Mouse (Mus musculus) myocyte (in vitro differentiated cells): Measurements from ENCODE around the gene Slc25a28. TPM values are rescaled to one million over a fixed set of nuclear protein-coding genes. Genes with fewer than 3 reads are reported as not detected.

Experiments
- H3K27me3 ChIP-seq: one replicate; pipeline ENCODE4 v1.6.1; 2011; ENCODE audit not compliant: control insufficient read depth, insufficient read depth, insufficient read length
- H3K36me3 ChIP-seq: one replicate; pipeline ENCODE4 v1.6.1; 2011; ENCODE audit not compliant: control insufficient read depth, insufficient read depth
- H3K4me2 ChIP-seq: one replicate; pipeline ENCODE4 v1.6.1; 2011; ENCODE audit warnings: low read depth, control low read depth
- H3K4me3 ChIP-seq: one replicate; pipeline ENCODE4 v1.5.1; 2011; ENCODE audit warnings: mild to moderate bottlenecking, control low read depth, moderate library complexity
- H3K79me2 ChIP-seq: one replicate; pipeline ENCODE4 v1.6.1; 2011; ENCODE audit not compliant: control insufficient read depth, insufficient read depth
- H3ac ChIP-seq: one replicate; pipeline ENCODE4 v1.6.1; 2011; ENCODE audit not compliant: control insufficient read depth, insufficient read length
- CEBPB ChIP-seq: IDR thresholded peaks from 2 replicates; pipeline ENCODE4 v1.6.1; 2011; ENCODE audit warnings: mild to moderate bottlenecking, moderate library complexity; ENCODE audit not compliant: poor library complexity, insufficient read depth, severe bottlenecking
- E2F4 ChIP-seq: IDR thresholded peaks from one replicate; pipeline ENCODE4 v1.6.1; 2011; ENCODE audit warnings: mild to moderate bottlenecking, control low read depth, moderate library complexity; ENCODE audit not compliant: insufficient read depth
- MAX ChIP-seq: IDR thresholded peaks from one replicate; pipeline ENCODE4 v1.6.1; 2011; ENCODE audit warnings: low read depth, mild to moderate bottlenecking, control low read depth
- MYOD1 ChIP-seq, 3 experiments: IDR thresholded peaks; one replicate each; pipeline ENCODE4 v1.6.1; 2011; ENCODE audit warnings: control low read depth in 2 of 3, low read depth in 2 of 3, mild to moderate bottlenecking in 2 of 3, moderate library complexity in 1 of 3; ENCODE audit not compliant: insufficient read length in 2 of 3, control insufficient read depth in 1 of 3
- MYOG ChIP-seq, 3 experiments: IDR thresholded peaks; one replicate each; pipeline ENCODE4 v1.6.1; 2011; ENCODE audit warnings: control low read depth in 2 of 3, low read depth in 2 of 3, mild to moderate bottlenecking in 2 of 3; ENCODE audit not compliant: insufficient read length in 2 of 3, control insufficient read depth in 1 of 3, insufficient read depth in 1 of 3
- POLR2A ChIP-seq: IDR thresholded peaks from one replicate; pipeline ENCODE4 v1.6.1; 2011; ENCODE audit warnings: low read depth, mild to moderate bottlenecking, control low read depth, moderate library complexity; ENCODE audit not compliant: insufficient read length
- POLR2AphosphoS2 ChIP-seq: IDR thresholded peaks from one replicate; pipeline ENCODE4 v1.6.1; 2011; ENCODE audit warnings: low read depth, control low read depth; ENCODE audit not compliant: insufficient read length
- REST ChIP-seq: IDR thresholded peaks from one replicate; pipeline ENCODE4 v1.6.1; 2011; ENCODE audit warnings: mild to moderate bottlenecking, control low read depth, moderate library complexity; ENCODE audit not compliant: insufficient read depth, insufficient read length
- SRF ChIP-seq: IDR thresholded peaks from one replicate; pipeline ENCODE4 v1.6.1; 2011; ENCODE audit warnings: low read depth; ENCODE audit not compliant: control insufficient read depth, insufficient read length
- TCF12 ChIP-seq: IDR thresholded peaks from one replicate; pipeline ENCODE4 v1.6.1; 2011; ENCODE audit warnings: mild to moderate bottlenecking, control low read depth; ENCODE audit not compliant: poor library complexity, insufficient read depth, severe bottlenecking
- TCF3 ChIP-seq: IDR thresholded peaks from one replicate; pipeline ENCODE4 v1.6.1; 2011; ENCODE audit warnings: low read depth, control low read depth; ENCODE audit not compliant: insufficient read length
- USF1 ChIP-seq: IDR thresholded peaks from one replicate; pipeline ENCODE4 v1.6.1; 2011; ENCODE audit warnings: low read depth, mild to moderate bottlenecking, control low read depth, moderate library complexity
- polyA plus RNA-seq: library from polyadenylated mRNA; unstranded; fragments of >200 nt; fragmentation: generic; extraction: Trizol; gene quantifications from one replicate; pipeline ENCODE4 v1.2.1, GENCODE M21; 2012; ENCODE audit warnings: missing spikeins

Gene Slc25a28
- polyA plus RNA-seq, 1 experiment, result 25.5 TPM

GRCm38 (mm10) chr19:43623913-43624312 is 50.8 kb downstream of the Slc25a28 start:
- H3K27me3 ChIP-seq, result peaks cover 16% of the 10 kb centered on the region
- H3K4me2 ChIP-seq, result no peak overlapping the region
- TF ChIP-seq POLR2AphosphoS2, result no peak
- TF ChIP-seq TCF3, result no peak
- no peak for TF ChIP-seq TCF12
- peak in 1 of 3 experiments; percentile 56 for TF ChIP-seq MYOD1 (IDR thresholded peaks at IDR 0.05; ENCODE audit: control insufficient read depth in 1 of 3, insufficient read length in 2 of 3, low read depth in 2 of 3)
- TF ChIP-seq MYOG (IDR thresholded peaks at IDR 0.05; ENCODE audit: control insufficient read depth in 1 of 3, insufficient read depth in 1 of 3, insufficient read length in 2 of 3, low read depth in 2 of 3), result peak in 1 of 3 experiments; percentile 63
- no peak for TF ChIP-seq POLR2A
- H3ac ChIP-seq, result no peak overlapping the region
- H3K4me3 ChIP-seq, result no peak overlapping the region
- no peaks in the 10 kb centered on the region for H3K36me3 ChIP-seq
- no peaks in the 10 kb centered on the region for H3K79me2 ChIP-seq

DNA sequence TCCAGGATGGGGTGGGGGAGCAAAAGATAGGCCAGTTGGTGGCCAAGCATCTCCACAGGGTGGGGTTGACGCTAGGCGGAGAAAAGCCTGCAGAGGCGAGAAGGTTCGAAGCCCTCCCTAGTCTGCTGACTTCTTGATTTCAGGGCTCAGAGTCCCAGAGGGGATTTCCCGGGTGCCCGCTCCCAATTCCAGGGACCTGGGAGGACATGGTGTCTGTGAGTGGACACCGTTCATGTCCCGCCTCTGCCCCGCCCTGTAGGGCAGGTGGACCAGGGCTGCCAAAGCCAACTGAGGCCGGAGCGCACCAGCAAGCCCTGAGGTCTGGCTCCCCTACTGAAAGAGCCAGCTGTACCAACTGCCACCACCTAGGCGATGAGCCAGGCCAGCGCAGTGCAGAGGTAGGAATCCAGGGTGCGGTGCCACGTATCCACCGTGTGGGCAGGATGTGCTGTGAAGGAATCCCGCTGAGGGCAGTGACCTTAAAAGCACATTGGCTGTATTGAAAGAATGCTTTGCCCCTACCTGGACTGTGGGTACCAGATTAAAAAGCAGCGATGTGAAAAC is 54.7 kb downstream of the Slc25a28 start:
- Histone ChIP-seq H3K27me3 (peaks cover 43% of the 10 kb centered on the region), H3K4me2 (no peak overlapping the region), H3K4me3 (no peak overlapping the region), H3K36me3 (no peaks in the 10 kb centered on the region), H3ac (no peak overlapping the region), H3K79me2 (no peaks in the 10 kb centered on the region)
- TF ChIP-seq REST (no peak), SRF (no peak), MYOG (IDR thresholded peaks at IDR 0.05; ENCODE audit: control insufficient read depth in 1 of 3, insufficient read depth in 1 of 3, insufficient read length in 2 of 3, low read depth in 2 of 3) (peak in 1 of 3 experiments; percentile 53), MAX (no peak), CEBPB (no peak), E2F4 (no peak), MYOD1 (IDR thresholded peaks at IDR 0.05; ENCODE audit: control insufficient read depth in 1 of 3, insufficient read length in 2 of 3, low read depth in 2 of 3) (no peak), USF1 (no peak), POLR2AphosphoS2 (no peak)

DNA sequence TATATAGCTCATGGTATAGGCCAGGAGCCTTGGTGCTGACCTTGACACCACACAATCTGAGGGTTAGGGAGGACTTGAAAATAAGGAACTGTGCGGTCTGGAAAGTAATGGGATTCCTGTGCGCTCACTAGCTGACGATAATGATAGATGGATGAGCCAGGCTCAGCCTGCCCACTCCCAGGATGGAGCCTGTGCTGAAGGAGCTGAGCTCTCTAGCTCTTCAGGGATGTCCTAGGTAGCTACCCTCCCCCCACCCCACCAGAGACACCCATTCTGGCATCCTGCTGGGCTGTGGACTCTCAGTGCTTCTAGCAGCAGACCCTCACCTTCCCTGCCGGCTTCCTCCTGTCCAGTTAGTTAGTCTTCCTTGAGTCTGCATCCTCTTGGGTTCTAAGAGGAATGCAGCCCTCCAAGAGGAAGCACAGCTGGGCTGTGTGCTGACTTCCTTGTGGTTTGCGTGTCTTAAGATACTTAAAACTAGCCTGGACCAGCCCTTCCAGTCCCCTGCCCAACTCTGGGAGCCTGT is 56.1 kb downstream of the Slc25a28 start:
- Histone ChIP-seq H3K27me3 (peaks cover 53% of the 10 kb centered on the region), H3ac (no peak overlapping the region), H3K79me2 (no peaks in the 10 kb centered on the region), H3K36me3 (no peaks in the 10 kb centered on the region), H3K4me3 (no peak overlapping the region), H3K4me2 (no peak overlapping the region)
- TF ChIP-seq MYOG (IDR thresholded peaks at IDR 0.05; ENCODE audit: control insufficient read depth in 1 of 3, insufficient read depth in 1 of 3, insufficient read length in 2 of 3, low read depth in 2 of 3) (peak in 1 of 3 experiments; percentile 8), MYOD1 (IDR thresholded peaks at IDR 0.05; ENCODE audit: control insufficient read depth in 1 of 3, insufficient read length in 2 of 3, low read depth in 2 of 3) (peak in 1 of 3 experiments; percentile 23), TCF3 (no peak)

GRCm38 (mm10) chr19:43617761-43618349 is 56.8 kb downstream of the Slc25a28 start:
- no peak overlapping the region for H3ac ChIP-seq
- no peak overlapping the region for H3K4me2 ChIP-seq
- H3K36me3 ChIP-seq, result no peaks in the 10 kb centered on the region
- peaks cover 59% of the 10 kb centered on the region for H3K27me3 ChIP-seq
- no peak overlapping the region for H3K4me3 ChIP-seq
- no peaks in the 10 kb centered on the region for H3K79me2 ChIP-seq
- TF ChIP-seq E2F4 (no peak), REST (no peak), POLR2A (no peak), POLR2AphosphoS2 (no peak)

DNA sequence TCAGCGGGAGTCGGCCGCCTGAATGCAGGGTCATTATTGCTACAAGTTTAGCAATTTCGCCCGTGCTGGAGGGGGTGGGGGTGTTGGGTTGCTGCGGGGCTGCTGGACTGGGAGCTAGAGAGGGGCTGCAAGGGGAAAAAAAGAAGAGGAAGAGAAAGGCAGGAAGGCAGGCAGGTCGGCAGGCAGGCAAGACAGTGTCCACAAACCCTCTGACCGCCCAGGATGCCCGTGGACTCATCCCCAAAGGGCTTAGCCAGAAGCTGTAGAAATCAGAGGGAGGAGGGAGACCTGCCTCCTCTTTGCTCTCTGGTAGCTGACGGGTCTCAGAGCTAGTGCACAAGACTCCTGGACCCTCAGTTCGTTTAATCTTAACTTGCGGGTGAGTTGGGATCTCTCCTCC is 57.8 kb downstream of the Slc25a28 start:
- peaks cover 68% of the 10 kb centered on the region for H3K27me3 ChIP-seq
- TF ChIP-seq E2F4 (no peak), POLR2AphosphoS2 (no peak), USF1 (no peak), MYOD1 (IDR thresholded peaks at IDR 0.05; ENCODE audit: control insufficient read depth in 1 of 3, insufficient read length in 2 of 3, low read depth in 2 of 3) (no peak), REST (no peak), MYOG (IDR thresholded peaks at IDR 0.05; ENCODE audit: control insufficient read depth in 1 of 3, insufficient read depth in 1 of 3, insufficient read length in 2 of 3, low read depth in 2 of 3) (no peak), MAX (no peak), TCF12 (no peak), POLR2A (no peak), CEBPB (no peak), SRF (no peak), TCF3 (no peak)
- H3K79me2 ChIP-seq, result no peaks in the 10 kb centered on the region
- H3ac ChIP-seq, result no peak overlapping the region
- H3K36me3 ChIP-seq, result no peaks in the 10 kb centered on the region
- H3K4me3 ChIP-seq, result peak overlapping the region; percentile 8
- peak overlapping the region; percentile 73 for H3K4me2 ChIP-seq
